Mouse (Mus musculus): Measurements from ENCODE around the gene 1700017D01Rik.
"Not testable (repeated sequence)": the region's sequence is repeated elsewhere in the genome, so short reads cannot be mapped to it uniquely, and the experiment has no call there.

1700017D01Rik gene

GRCm38 (mm10) chr19:11130776-11131175, at the start of gene 1700017D01Rik:
1700017D01Rik (minus strand) TSS chr19:11130876.
- DNase-seq = not testable (repeated sequence)

GRCm38 (mm10) chr19:11177464-11177863, 46.8 kb upstream of the 1700017D01Rik start:
- no peak for DNase-seq

GRCm38 (mm10) chr19:11165172-11165571, 34.5 kb upstream of the 1700017D01Rik start, which contains the start of gene 1700025F22Rik:
1700025F22Rik (minus strand) TSS chr19:11165320.
- DNase-seq = peak; percentile 63 to 70

- DNase-seq = not testable (repeated sequence)
Observed at GRCm38 (mm10) chr19:11157890-11158289, 27.2 kb upstream of the 1700017D01Rik start.

- DNase-seq = no peak
Observed at GRCm38 (mm10) chr19:11135336-11135735, 4.7 kb upstream of the 1700017D01Rik start.

GRCm38 (mm10) chr19:11134852-11135251, 4.2 kb upstream of the 1700017D01Rik start:
- no peak for DNase-seq

- no peak for DNase-seq
Observed at GRCm38 (mm10) chr19:11129702-11130101, 974 bp downstream of the 1700017D01Rik start.

- DNase-seq = peak; percentile 34 to 45
Observed at GRCm38 (mm10) chr19:11121016-11121420, 9.7 kb downstream of the 1700017D01Rik start.

GRCm38 (mm10) chr19:11119338-11119737, 11.3 kb downstream of the 1700017D01Rik start:
- peak; percentile 32 to 41 for DNase-seq

- DNase-seq = no peak
Observed at GRCm38 (mm10) chr19:11107746-11108145, 22.9 kb downstream of the 1700017D01Rik start.

- DNase-seq = no peak
Observed at GRCm38 (mm10) chr19:11101880-11102279, 28.8 kb downstream of the 1700017D01Rik start.

- no peak for DNase-seq
Observed at GRCm38 (mm10) chr19:11098401-11098800, 32.3 kb downstream of the 1700017D01Rik start.

- peak; percentile 18 to 37 for DNase-seq
Observed at GRCm38 (mm10) chr19:11092131-11092530, 38.5 kb downstream of the 1700017D01Rik start.

- DNase-seq = no peak
Observed at GRCm38 (mm10) chr19:11080934-11081333, 49.7 kb downstream of the 1700017D01Rik start, which contains the start of gene Ms4a8a. Ms4a8a (minus strand) TSS chr19:11081102.

- DNase-seq = no peak
Observed at GRCm38 (mm10) chr19:11070364-11070763, 60.3 kb downstream of the 1700017D01Rik start.

- DNase-seq = peak; percentile 32 to 38
Observed at GRCm38 (mm10) chr19:11065202-11065875, 65.3 kb downstream of the 1700017D01Rik start.

GRCm38 (mm10) chr19:11060900-11061299, 69.8 kb downstream of the 1700017D01Rik start:
- no peak for DNase-seq

- no peak for DNase-seq
Observed at GRCm38 (mm10) chr19:11059967-11060366, 70.7 kb downstream of the 1700017D01Rik start.

GRCm38 (mm10) chr19:11055700-11056099, 75.0 kb downstream of the 1700017D01Rik start:
- not testable (repeated sequence) for DNase-seq

- DNase-seq = no peak
Observed at GRCm38 (mm10) chr19:11053277-11053676, 77.4 kb downstream of the 1700017D01Rik start.

- DNase-seq = no peak
Observed at GRCm38 (mm10) chr19:11052877-11053276, 77.8 kb downstream of the 1700017D01Rik start.

GRCm38 (mm10) chr19:11050286-11050685, 80.4 kb downstream of the 1700017D01Rik start:
- DNase-seq = peak; percentile 30 to 37

GRCm38 (mm10) chr19:11049426-11049825, 81.2 kb downstream of the 1700017D01Rik start:
- DNase-seq = no peak

GRCm38 (mm10) chr19:11048503-11048902, 82.2 kb downstream of the 1700017D01Rik start:
- DNase-seq = peak in 1 of 2 experiments; percentile 2

GRCm38 (mm10) chr19:11048009-11048408, 82.7 kb downstream of the 1700017D01Rik start:
- DNase-seq = peak; percentile 47 to 53

All from B cell, adult 2 months (primary cell).